Mouse (Mus musculus) layer of hippocampus, adult 2 months (tissue): ENCODE measurements at regions not wholly inside any gene's neighbourhood (a gene's known extent, or its start where the extent isn't known, plus 50 kb on each side); places are given as distances from the start of the nearest gene placed in this dataset.

ENCODE experiments used
- DNase-seq, 2 experiments: peaks; one replicate each; pipeline ENCODE4 v3.0.0; 2022; ENCODE audit warnings: low spot score in 2 of 2
- H3K27ac ChIP-seq: fragments of 200-600 bp; 2 replicates; pipeline ENCODE4 v1.8.1; 2022
- H3K4me3 ChIP-seq: fragments of 200-600 bp; 2 replicates; pipeline ENCODE4 v1.8.1; 2022; ENCODE audit warnings: mild to moderate bottlenecking
- CTCF ChIP-seq: fragments of 200-600 bp; conservative IDR thresholded peaks from 2 replicates; pipeline ENCODE4 v1.8.1; 2022; ENCODE audit warnings: antibody characterized with exemption, mild to moderate bottlenecking, moderate library complexity
- microRNA-seq, 2 experiments: library from miRNA; unstranded; fragments of <30 nt; microRNA quantifications; one replicate each; pipeline ENCODE4 v1.2.0; 2021

- TF ChIP-seq CTCF, result no peak
- Histone ChIP-seq H3K27ac (no peak overlapping the region), H3K4me3 (no peak overlapping the region)
- DNase-seq, result no peak
These were observed 250.9 kb downstream of the Gm19410 start for GRCm38 (mm10) chr8:36016321-36017114.

GRCm38 (mm10) chr8:36018993-36019753 lies 253.6 kb downstream of the Gm19410 start:
- DNase-seq, result no peak
- no peak for TF ChIP-seq CTCF
- Histone ChIP-seq H3K27ac (peak overlapping the region; percentile 14; the same call in 1 of the 2 replicates), H3K4me3 (no peak overlapping the region)

- DNase-seq, result no peak
- Histone ChIP-seq H3K4me3 (no peak overlapping the region), H3K27ac (peak overlapping the region; percentile 14; the same call in 1 of the 2 replicates)
- no peak for TF ChIP-seq CTCF
These were observed 254.3 kb downstream of the Gm19410 start for GRCm38 (mm10) chr8:36019895-36020294.

- peak; percentile 29 to 42 for DNase-seq
- Histone ChIP-seq H3K4me3 (no peak overlapping the region), H3K27ac (peak overlapping the region; percentile 82)
- TF ChIP-seq CTCF, result no peak
These were observed 262.0 kb downstream of the Gm19410 start for GRCm38 (mm10) chr8:36027586-36027985.

- Histone ChIP-seq H3K27ac (peak overlapping the region; percentile 77), H3K4me3 (no peak overlapping the region)
- DNase-seq, result no peak
- no peak for TF ChIP-seq CTCF
These were observed 262.7 kb downstream of the Gm19410 start for GRCm38 (mm10) chr8:36028121-36028955.

- DNase-seq, result no peak
- no peak for TF ChIP-seq CTCF
- Histone ChIP-seq H3K27ac (no peak overlapping the region), H3K4me3 (no peak overlapping the region)
These were observed 263.9 kb downstream of the Gm19410 start for GRCm38 (mm10) chr8:36029445-36029844.

GRCm38 (mm10) chr8:36030237-36030636 lies 264.6 kb downstream of the Gm19410 start:
- Histone ChIP-seq H3K27ac (no peak overlapping the region), H3K4me3 (no peak overlapping the region)
- DNase-seq, result no peak
- TF ChIP-seq CTCF, result no peak

GRCm38 (mm10) chr8:36031966-36032719 lies 266.6 kb downstream of the Gm19410 start:
- Histone ChIP-seq H3K4me3 (no peak overlapping the region), H3K27ac (peak overlapping the region; percentile 84)
- no peak for TF ChIP-seq CTCF
- DNase-seq, result peak; percentile 67 to 71

GRCm38 (mm10) chr8:36035339-36035738 lies 269.7 kb downstream of the Gm19410 start:
- Histone ChIP-seq H3K27ac (no peak overlapping the region), H3K4me3 (no peak overlapping the region)
- TF ChIP-seq CTCF, result no peak
- DNase-seq, result no peak

- Histone ChIP-seq H3K4me3 (no peak overlapping the region), H3K27ac (no peak overlapping the region)
- TF ChIP-seq CTCF, result no peak
- no peak for DNase-seq
These were observed 270.7 kb downstream of the Gm19410 start for GRCm38 (mm10) chr8:36036271-36036670.

- TF ChIP-seq CTCF, result no peak
- no peak overlapping the region for H3K4me3 ChIP-seq
- no peak overlapping the region for H3K27ac ChIP-seq
- no peak for DNase-seq
These were observed 275.8 kb downstream of the Gm19410 start for GRCm38 (mm10) chr8:36041222-36041864.

- no peak for TF ChIP-seq CTCF
- Histone ChIP-seq H3K4me3 (no peak overlapping the region), H3K27ac (no peak overlapping the region)
- DNase-seq, result no peak
These were observed 277.0 kb downstream of the Gm19410 start for GRCm38 (mm10) chr8:36042594-36042993.

Small RNA genes lying in the stretch of these regions (microRNA-seq; reads per million reads assigned to microRNA genes)
- 0 reads per million in 2 experiments for gene Gm22030
